Mouse (Mus musculus): ENCODE measurements around the gene Eya2. TPM values are rescaled to one million over a fixed set of nuclear protein-coding genes. Genes with fewer than 3 reads are reported as not detected.
A peak's percentile ranks its signal among the peaks of the same experiment; 100 is the strongest.
"Not testable (repeated sequence)": the region's sequence is repeated elsewhere in the genome, so short reads cannot be mapped to it uniquely, and the experiment has no call there.

Gene Eya2
- total RNA-seq (2021), result 1 to 10 TPM; 3.7 to 5.1 TPM
- long read RNA-seq, experiment 1, partial matches to known transcripts, result 2 of 9 reads
- long read RNA-seq, experiment 1, other reads (novel, unspliced or antisense), result 4 of 9 reads
- long read RNA-seq, experiment 2, partial matches to known transcripts, result 5 of 10 reads
- long read RNA-seq, experiment 2, other reads (novel, unspliced or antisense), result 1 of 10 reads

DNA sequence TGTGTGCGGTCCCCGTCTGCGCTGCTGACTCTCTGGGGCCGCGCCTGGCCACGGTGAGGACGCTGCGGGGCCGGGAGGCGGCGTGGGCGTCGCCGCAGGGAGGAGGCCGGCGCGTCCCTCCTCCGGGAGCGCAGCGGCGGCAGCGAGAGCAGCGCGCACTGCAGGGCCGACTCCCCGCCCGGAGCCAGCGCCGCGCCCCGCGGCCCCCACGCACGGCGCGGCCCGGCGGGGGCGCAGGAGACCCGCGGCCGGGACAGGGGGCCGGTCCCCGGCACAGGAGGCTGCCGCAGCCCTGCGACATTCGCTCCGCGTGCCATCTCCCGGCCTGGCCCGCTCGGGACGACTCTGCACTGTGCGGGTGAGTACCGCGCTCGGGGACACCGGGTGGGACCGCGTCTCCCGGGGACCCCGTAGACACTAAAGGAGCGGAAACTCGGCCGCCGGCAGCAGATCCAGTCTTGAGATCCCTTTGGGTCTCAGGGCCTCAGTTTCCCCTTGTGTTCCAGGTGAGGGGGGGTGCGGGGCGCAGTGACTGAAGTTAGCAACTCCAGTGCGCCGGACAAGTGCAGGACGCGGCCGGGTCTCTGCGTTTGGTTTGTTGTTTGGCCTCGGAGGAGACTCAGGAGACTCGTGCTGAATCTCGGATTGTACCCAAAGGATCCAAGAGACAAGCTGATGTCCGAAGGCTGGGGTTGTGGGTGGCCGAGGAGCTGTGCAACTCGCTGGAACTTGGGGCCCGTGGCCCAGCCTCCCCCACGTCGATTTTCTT is at the start of gene Eya2:
Gene Eya2, plus strand, starts transcription at position 126 of the 769 bp plus-strand sequence.
- peak; percentile 31 for DNase-seq
- intact Hi-C loops (cut with DNase I; ENCODE audit: low total_unique reads), result no loop called here

DNA sequence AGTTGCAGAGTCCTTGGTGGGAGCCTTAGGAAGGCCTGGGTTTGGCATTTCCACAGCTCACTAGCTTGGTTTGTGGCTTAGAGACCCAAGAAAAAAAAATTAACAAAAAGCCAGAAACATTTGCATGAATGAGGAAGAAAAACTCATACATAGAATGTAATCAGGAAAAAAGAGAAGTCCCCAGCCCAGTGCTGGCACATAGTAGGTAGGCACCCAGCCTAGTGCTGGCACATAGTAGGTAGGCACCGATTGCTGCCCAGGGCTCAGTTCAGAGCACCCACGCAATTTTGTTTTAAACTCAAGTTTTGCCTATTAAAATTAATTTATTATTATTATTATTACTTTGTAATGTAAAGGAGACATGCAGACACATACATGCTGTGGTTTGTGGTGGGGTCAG is 49.1 kb upstream of the Eya2 start:
- intact Hi-C loops (cut with DNase I; ENCODE audit: low total_unique reads), result no loop called here
- DNase-seq, result no peak

DNA sequence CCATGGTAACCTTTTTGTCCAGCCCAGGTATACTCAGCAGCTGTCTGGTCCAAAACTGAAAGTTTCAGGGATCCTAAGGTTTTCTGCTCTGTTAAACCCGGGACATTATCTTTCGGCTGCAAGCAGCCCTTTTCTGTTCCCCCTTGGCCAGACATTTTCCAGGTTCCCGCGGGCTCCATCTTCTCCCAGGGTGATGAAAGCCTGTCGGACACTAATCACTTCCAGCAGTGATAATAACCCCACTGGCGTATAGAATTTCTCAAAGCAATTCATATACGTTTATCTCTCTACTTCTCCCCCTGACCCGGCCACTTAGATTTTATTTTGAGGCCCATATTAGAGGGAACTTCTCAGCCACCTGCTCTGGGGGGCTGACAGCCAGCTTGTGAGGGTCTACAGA is 48.5 kb upstream of the Eya2 start:
- no peak for DNase-seq
- intact Hi-C loops (cut with DNase I; ENCODE audit: low total_unique reads), result no loop called here

DNA sequence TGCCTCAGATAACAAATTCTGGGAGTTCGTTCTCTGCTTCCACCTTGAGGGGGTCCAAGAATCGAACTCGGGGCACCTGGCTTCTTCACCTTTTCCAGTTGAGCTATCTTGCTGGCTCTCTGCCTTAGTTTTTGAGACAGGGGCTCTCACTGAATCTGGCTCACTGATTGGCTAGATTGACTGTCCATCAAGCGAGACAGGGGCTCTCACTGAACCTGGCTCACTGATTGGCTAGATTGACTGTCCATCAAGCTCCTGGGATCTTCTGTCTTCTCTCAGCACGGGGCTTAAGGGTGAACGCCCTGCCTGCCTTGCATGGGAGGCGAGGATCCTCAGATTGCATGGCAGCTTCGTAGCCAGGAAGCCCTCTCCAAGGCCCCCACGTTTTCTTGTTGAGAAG is 47.4 kb upstream of the Eya2 start:
- intact Hi-C loops (cut with DNase I; ENCODE audit: low total_unique reads), result no loop called here
- peak; percentile 45 for DNase-seq

DNA sequence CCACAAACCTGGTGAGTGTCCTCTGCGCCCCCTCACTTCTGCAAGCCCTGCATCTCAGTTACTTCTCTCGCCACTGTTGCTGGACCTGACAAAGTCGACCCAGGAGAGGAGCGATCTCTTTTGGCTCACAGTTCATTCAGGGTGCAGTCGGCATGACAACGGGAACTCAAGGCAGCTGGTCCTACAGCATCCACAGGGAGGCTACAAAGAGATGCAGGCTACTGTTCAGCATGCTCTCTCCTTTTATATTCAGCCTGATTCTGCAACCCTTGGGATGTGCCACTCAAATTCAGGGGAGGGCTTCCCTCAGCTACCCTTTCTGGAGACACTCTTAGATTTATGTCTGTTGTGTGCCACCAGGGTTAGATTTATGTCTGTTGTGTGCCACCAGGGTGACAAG is 46.2 kb upstream of the Eya2 start:
- intact Hi-C loops (cut with DNase I; ENCODE audit: low total_unique reads), result no loop called here
- no peak for DNase-seq

DNA sequence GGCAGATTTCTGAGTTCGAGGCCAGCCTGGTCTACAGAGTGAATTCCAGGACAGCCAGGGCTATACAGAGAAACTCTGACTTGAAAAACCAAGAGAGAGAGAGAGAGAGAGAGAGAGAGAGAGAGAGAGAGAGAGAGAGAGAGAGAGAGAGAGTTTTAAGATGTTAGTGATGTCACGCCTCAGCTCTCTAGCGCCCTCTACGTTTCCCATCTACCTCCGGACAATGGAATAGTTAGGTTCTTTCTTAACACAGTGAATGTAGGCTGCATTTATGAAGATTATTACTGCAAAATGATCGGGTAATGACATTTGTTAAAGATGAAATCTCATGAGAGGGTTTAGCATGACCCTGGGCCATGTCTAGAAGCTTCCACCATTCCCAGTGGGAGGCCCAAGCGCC is 44.4 kb upstream of the Eya2 start:
- DNase-seq; intact Hi-C loops (cut with DNase I; ENCODE audit: low total_unique reads): not testable (repeated sequence)

DNA sequence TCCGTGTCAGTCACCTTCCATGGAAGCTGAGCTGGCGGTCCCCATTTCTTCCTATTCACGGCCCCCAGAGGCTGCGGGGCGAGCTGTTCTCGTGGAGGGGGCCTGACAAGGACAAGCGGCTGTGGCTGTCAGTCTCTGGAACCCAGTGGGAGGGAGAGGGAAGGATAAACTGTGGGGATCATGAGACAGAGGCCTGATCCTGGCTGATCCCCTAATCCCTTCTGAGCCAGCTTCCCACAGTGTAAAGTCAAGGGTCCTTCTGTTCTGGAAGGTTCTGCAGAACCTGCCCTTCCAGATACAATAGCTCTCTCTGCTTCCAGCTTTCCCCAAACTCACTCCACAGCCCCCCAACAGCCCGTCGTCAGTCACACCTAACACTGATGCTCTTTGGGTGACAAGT is 40.8 kb upstream of the Eya2 start:
- intact Hi-C loops (cut with DNase I; ENCODE audit: low total_unique reads), result no loop called here
- DNase-seq, result no peak

DNA sequence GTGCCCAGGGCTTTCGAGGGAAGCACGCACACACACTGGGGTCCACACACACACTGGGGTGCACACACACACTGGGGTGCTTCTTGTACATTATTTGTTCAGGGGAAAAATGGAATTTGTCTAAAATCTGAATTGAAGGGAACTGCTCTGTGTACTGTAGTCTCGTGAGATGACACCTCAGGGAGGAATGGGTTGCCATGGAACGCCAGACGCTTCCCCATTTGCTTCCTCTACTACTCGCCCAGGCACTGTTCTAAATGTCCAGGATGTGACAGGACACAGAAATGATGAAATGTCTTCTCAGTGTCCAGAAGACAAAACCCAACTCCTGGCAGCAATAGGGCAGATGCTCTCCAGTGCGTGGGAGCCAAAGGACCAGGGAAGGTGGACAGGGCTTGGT is 37.6 kb upstream of the Eya2 start:
- DNase-seq, result no peak
- intact Hi-C loops (cut with DNase I; ENCODE audit: low total_unique reads), result no loop called here

DNA sequence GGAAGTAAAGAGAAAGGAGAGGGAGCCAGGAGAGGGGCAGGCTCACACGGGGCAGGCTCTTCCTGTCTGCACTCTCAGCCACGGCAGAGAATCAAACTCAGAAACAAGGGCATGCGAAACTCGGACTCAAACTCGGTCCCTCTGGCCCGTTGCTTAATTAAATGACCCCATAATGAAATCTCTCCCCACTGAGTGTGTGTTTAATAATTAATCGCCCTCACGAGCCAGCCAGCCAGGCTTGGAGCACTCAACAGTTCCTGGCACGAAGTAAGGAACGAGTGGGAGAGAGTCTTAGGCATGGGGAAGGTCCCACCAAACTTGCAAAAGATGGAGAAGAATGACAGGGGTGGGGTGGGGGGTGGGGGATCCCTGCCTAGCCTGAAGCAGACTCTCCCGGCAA is 35.9 kb upstream of the Eya2 start:
- no peak for DNase-seq
- intact Hi-C loops (cut with DNase I; ENCODE audit: low total_unique reads), result no loop called here

DNA sequence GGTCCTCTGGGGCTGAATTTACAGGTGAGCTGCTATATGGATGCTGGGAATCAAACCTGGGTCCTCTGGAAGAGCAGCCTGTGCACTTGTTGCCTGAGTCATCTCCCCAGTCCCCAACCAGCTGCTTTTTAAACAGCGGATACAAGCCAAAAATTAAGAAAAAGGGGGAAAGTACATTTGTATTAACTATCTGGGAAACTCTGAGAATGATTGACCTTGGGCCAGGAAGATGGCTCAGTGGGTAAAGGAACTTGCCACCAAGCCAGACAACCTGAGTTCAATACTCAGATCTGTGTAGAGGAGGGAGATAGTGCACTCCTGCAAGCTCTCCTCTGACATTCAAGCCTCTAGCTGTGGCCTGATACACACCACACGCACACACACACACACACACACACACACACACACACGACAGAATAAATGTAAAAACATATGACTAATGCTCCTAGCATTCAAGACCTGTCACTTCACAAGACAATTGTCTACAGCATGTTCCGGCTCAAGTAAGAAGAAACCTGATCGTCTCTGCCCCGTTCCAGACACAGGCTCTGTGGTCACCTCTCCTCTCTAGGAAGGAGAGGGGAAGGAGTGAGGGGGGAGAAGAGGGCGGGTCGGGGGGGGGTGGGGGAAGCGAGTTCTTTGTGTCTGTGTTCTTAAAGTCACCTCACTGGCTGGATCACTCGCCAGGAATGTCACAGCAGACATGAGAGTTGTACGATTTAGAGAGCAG is 35.2 kb upstream of the Eya2 start:
- DNase-seq, result no peak
- intact Hi-C loops (cut with DNase I; ENCODE audit: low total_unique reads), result no loop called here

DNA sequence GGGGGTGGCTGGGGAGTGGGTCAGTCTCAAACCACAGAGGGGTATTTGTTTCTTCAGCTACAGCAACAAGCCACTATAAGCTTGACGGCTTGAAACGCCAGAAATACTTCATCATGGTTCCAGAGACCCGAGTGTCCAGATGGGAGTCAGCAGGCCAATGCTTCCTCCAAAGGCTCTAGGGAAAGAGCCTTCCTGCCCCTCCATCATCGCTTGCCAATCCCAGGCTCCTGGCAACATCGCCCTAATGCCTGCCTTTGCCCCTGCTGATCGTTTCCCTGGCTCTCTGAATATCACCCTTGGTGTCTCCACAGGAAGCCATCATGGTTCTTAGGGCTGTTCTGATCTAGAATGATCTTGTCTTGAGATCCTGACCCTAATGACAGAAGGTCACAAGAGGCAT is 33.0 kb upstream of the Eya2 start:
- no peak for DNase-seq

DNA sequence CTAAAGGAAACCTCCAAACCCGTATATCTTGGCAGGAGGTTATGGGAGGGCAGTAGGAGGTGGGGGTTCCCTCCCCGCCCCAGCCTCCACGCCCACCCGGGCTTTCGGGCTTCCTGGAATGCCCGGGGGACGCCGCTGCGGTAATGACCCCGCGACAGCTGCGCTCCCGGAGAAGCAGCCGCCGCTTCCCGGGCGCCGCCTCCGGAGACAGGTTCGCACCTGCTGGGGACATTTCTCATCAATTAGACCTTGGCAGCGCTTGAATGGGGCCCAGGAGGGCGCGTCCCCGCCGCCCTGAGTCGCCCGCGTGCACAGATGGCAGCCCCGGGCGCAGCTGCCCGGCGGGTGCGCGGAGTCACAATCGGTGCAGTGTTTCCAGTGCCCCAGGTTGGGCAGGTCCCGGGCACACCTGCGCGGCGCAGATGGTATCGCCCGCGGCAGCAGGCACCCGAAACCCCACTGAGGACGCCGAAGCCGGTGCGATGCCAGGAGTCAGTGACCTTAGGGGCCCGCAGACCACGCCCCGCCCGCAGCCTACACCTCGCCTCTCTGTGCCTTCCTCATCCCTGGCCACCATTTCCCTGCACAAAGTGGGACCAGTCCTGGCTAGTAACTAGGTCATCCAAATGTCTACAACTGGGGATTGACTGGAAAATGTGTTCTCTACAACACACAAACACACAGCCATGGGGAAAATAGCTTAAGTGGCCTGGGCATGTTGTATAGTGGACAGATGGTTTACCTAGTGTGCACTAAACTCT is 31.4 kb upstream of the Eya2 start:
- peak; percentile 47 for DNase-seq
- intact Hi-C loops (cut with DNase I; ENCODE audit: low total_unique reads), result no loop called here

More for the DNA sequence above, 33.0 kb upstream of the Eya2 start:
- intact Hi-C loops (cut with DNase I; ENCODE audit: low total_unique reads), result no loop called here

DNA sequence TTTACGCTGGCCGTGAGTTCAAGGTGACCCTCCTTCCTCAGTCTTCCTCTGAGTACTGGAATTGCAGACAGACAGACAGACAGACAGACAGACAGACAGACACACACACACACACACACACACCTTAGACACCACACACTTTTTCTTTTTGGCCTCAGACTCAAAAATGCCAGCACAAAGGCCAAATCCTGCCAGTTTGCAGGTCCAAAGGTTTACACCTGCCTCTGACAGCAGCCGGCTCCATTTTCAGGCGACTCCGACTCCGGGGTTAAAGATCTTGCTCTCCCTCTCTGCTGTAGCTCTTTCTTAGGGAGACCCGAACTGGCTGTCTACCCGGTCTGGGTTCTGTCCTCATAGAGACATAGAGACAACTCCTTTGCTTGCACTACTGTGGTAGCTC is 30.7 kb upstream of the Eya2 start:
- DNase-seq, result no peak
- intact Hi-C loops (cut with DNase I; ENCODE audit: low total_unique reads), result no loop called here

DNA sequence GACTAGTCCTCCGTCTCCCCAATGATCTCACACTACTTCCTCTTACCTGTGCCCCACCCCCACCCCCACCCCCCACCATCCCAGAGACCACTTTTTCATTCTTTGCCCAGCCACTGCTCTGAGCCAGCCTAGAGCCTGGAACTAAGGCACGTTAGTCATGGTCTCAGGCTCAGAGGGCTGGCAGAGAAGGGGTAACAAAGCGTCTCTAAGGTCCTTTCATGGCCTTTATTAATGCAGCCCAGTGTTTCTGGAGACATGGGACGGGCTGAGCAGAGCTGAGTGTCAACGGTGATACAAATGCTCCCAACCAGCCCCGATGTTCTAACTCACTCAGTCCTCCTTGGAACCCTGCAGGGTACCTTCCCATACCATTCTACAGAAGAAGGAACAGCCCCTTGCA is 30.2 kb upstream of the Eya2 start:
- intact Hi-C loops (cut with DNase I; ENCODE audit: low total_unique reads), result loop anchor here (5.0 kb wide), 1 partner anchor 848 kb away; no protein-coding TSS in a partner anchor
- DNase-seq, result no peak

DNA sequence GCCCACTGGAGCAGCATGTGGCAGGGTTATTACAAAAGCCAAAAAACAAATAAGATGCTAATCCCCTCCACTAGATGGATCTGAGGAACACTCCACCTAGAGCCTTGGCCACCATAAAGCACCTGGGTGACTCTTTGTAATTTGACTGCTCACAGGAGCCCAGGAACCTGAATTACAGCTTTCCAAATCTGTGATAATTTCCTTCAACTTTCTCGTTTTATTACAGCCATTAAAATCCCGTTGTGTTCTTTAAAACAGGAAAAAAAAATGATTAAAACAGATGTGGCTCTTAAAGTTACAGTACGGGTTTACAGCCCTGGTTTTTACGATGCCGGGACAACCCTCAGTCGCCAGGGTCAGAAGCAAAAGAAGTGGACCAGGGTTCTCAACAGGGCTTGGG is 27.9 kb upstream of the Eya2 start:
- intact Hi-C loops (cut with DNase I; ENCODE audit: low total_unique reads), result loop anchor here (5.0 kb wide), 1 partner anchor 845 kb away; no protein-coding TSS in a partner anchor
- no peak for DNase-seq

DNA sequence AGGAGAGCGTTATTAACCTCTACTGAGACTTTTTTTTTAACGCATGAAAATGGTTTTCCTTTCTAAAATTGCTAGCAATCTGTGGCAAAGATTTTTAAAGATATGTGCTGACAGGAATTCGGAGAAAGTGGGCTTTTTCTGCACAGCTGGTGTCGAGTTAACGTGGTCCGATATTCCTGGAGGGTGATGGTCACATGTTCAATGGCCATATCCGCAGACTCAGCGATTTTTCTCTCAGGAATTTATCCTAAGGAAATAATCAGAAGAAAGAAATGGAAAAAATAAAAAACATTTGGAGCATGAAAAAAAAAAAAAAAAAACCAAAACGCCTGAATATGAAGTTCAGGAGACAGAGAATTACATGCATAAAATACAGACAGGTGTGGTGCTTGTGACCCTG is 27.0 kb upstream of the Eya2 start:
- intact Hi-C loops (cut with DNase I; ENCODE audit: low total_unique reads), result loop anchor here (5.0 kb wide), 1 partner anchor 844 kb away; no protein-coding TSS in a partner anchor
- no peak for DNase-seq

DNA sequence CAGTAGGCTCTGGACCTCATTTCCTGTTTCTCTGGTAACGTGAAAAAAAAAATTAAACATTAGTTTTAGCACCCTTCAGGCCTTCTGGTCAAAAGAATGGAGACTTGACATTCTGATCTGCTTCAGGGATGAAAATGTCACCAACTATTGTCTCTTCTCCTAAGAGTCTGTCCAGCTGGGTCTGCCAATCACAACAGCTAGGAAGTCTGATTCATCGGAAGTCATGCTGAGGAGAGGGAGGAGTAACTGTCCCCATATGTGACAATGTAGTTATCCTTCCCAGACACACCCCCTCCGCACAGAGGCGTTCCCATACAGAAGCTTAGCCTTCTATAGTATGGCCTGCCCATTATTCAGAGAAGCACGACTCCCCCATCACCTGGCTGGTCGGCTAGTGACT is 25.9 kb upstream of the Eya2 start:
- DNase-seq, result no peak
- intact Hi-C loops (cut with DNase I; ENCODE audit: low total_unique reads), result loop anchor here (5.0 kb wide), 1 partner anchor 843 kb away; no protein-coding TSS in a partner anchor

DNA sequence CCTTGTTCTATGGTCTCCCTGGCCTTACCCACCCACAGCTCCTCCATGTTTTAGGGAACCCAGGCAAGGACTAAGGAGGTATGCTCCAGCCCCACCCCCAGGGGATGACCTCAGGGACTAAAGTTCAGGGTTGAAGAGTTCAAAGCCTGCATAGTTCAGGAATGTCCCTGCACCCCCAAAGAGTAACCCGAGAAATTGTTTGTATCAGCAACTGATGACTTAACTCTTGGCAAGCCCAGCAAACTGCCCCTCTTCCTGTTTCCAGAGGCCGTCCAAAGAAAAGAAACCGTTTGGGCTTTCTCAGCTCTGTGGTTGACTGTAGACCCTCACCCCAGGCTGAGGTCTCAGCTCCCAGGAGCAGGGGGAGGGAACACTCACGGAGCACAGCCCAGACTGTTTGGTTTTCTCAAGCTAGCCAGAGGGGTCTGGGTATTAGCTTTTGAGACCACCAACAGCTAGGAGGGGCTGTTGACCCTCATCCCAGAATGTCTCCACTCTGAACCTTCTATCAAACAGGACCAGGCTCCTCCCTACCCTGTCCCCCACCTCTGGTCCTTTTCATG is 23.5 kb upstream of the Eya2 start:
- intact Hi-C loops (cut with DNase I; ENCODE audit: low total_unique reads), result no loop called here

DNA sequence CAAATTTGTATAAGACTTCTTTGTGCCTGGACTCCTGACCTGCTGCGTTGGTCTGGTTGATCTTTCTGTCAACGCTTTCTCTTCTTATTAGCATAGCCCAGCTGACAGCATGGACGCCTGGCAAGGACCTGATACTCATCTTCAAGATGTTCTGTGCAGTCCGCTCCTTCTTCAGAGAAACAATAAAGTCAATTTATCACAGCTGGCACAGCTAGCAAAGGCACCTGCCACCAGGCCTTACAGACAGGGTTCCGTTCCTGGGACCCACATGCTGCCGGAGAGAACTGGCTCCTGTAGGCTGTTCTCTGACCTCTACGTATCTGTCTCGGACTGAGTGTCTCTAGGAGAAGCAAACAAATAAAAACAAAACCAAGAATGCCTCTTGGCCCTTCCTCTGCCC is 11.8 kb upstream of the Eya2 start:
- intact Hi-C loops (cut with DNase I; ENCODE audit: low total_unique reads), result no loop called here
- no peak for DNase-seq

More for the DNA sequence above, 23.5 kb upstream of the Eya2 start:
- no peak for DNase-seq

DNA sequence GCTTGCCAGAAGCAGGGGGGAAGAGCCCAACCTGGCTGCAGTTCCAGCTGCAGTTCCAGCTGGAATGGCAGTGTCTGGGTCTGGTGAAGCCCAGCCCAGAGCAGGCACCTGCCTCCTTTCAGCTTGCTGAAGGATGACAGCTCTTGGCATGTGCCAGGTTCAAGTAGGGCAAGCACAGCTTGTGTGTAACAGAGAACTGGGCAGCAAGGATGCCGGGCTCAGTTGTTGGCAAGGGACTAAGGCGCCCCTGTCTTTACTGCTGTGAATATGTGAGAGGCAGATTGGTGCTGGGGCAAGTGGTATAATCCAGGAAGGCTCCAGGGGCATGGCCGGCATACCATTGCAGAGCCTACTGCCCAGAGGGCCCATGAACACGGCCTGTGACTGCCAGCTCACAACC is 11.3 kb upstream of the Eya2 start:
- DNase-seq, result peak; percentile 16
- intact Hi-C loops (cut with DNase I; ENCODE audit: low total_unique reads), result no loop called here
